Mouse (Mus musculus) lung, postnatal 0 days (tissue): Measurements from ENCODE around the gene Dbi.
A peak's percentile ranks its signal among the peaks of the same experiment; 100 is the strongest.

Experiments used
- CTCF ChIP-seq: IDR thresholded peaks from 2 replicates; pipeline ENCODE4 v1.5.1; 2016; ENCODE audit warnings: antibody characterized with exemption, mild to moderate bottlenecking
- EP300 ChIP-seq: IDR thresholded peaks from 2 replicates; pipeline ENCODE4 v1.6.1; 2016; ENCODE audit warnings: antibody characterized with exemption, mild to moderate bottlenecking, control low read depth

DNA sequence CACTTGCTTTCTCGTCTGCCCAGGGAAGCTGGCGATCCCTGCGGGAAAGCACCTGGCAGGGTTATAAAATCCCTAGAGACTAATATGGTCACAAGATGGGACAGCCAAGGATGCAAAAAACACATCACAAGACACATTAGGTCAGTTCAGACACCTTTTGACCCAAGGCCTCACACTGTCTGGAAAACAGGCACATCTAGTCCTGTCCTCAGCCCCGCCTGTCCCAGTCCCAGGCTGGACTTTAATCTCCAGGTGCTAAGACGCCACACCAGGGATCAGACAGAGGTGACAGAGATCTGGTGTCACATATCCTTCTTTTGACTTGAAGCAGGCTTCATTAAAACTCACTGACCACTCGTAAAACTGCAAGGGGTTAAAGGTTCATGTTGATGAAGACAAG, 50.7 kb downstream of the Dbi start:
- no peak for TF ChIP-seq CTCF
- TF ChIP-seq EP300 = peak; percentile 30; the same call in 1 of the 2 replicates
